In genomic region chr3:109341071-109341480, GRCm38 (mm10) we compare ENCODE assay signal across 8 mouse cellular contexts. TPM values are rescaled to one million over a fixed set of nuclear protein-coding genes. Genes with fewer than 3 reads are reported as not detected.
DNase-seq lines count a peak whose midpoint lies in the region; ATAC-seq lines count a peak whose summit lies in the region.

No protein-coding gene starts in this region.

- H3K9ac ChIP-seq in forebrain, embryonic 13.5 days = peak overlapping the region; percentile 79
- peak overlapping the region; percentile 56 for H3K9ac ChIP-seq in liver, embryonic 13.5 days
- peak overlapping the region; percentile 50 for H3K9ac ChIP-seq in stomach, embryonic 14.5 days (replicated peaks; ENCODE audit: low read depth, low read length)

- under 1% methylated on average over 18 of the region's 18 CpGs for WGBS in forebrain, embryonic 13.5 days
- WGBS in liver, embryonic 13.5 days (ENCODE audit: insufficient replicate concordance) = under 1% methylated on average over 18 of the region's 18 CpGs
- WGBS in stomach, embryonic 14.5 days = under 1% methylated on average over 18 of the region's 18 CpGs

- peak overlapping the region; percentile 61 for H3K27ac ChIP-seq in forebrain, embryonic 13.5 days
- peak overlapping the region; percentile 58 for H3K27ac ChIP-seq in liver, embryonic 13.5 days
- H3K27ac ChIP-seq in stomach, embryonic 14.5 days (ENCODE audit: low read length) = peak overlapping the region; percentile 66; the same call in 1 of the 2 replicates

- no peak for ATAC-seq in erythroblast, adult 5-6 weeks (replicated peaks; ENCODE audit: low FRiP score, poor library complexity, severe bottlenecking)
- ATAC-seq in forebrain, embryonic 13.5 days = no peak; the same call in none of the 2 replicates
- no peak for ATAC-seq in liver, embryonic 13.5 days (ENCODE audit: low read depth)
- no peak for ATAC-seq in stomach, embryonic 14.5 days (ENCODE audit: insufficient number of reproducible peaks, insufficient read depth, low FRiP score, low read depth)

- peaks cover 5% of the 10 kb centered on the region for H3K4me1 ChIP-seq in erythroblast, embryonic 14.5 days (ENCODE audit: control insufficient read depth)
- peaks cover 10% of the 10 kb centered on the region; the same call in 1 of the 2 replicates for H3K4me1 ChIP-seq in forebrain, embryonic 13.5 days
- peaks cover 14% of the 10 kb centered on the region for H3K4me1 ChIP-seq in liver, embryonic 13.5 days (replicated peaks)
- H3K4me1 ChIP-seq in stomach, embryonic 14.5 days (ENCODE audit: control insufficient read depth, insufficient read depth, low read length) = 0 out of 2 replicates have a peak, but pooled peaks cover 3% of the 10 kb centered on the region

- no peaks in the 10 kb centered on the region for H3K36me3 ChIP-seq in erythroblast, embryonic 14.5 days (ENCODE audit: control insufficient read depth)
- H3K36me3 ChIP-seq in forebrain, embryonic 13.5 days (ENCODE audit: poor library complexity, severe bottlenecking) = no peaks in the 10 kb centered on the region
- H3K36me3 ChIP-seq in liver, embryonic 13.5 days = no peaks in the 10 kb centered on the region
- no peaks in the 10 kb centered on the region for H3K36me3 ChIP-seq in stomach, embryonic 14.5 days (ENCODE audit: control insufficient read depth, insufficient read depth, low read length)

- no peaks in the 10 kb centered on the region for H3K9me3 ChIP-seq in erythroblast, embryonic 14.5 days (ENCODE audit: control insufficient read depth, low read length)
- no peaks in the 10 kb centered on the region for H3K9me3 ChIP-seq in forebrain, embryonic 13.5 days (replicated peaks)
- H3K9me3 ChIP-seq in liver, embryonic 13.5 days (replicated peaks) = no peaks in the 10 kb centered on the region
- H3K9me3 ChIP-seq in stomach, embryonic 14.5 days (ENCODE audit: control insufficient read depth, low read depth, low read length) = no peaks in the 10 kb centered on the region

- H3K4me2 ChIP-seq in forebrain, embryonic 13.5 days = peak overlapping the region; percentile 83
- peak overlapping the region; percentile 77 for H3K4me2 ChIP-seq in liver, embryonic 13.5 days
- H3K4me2 ChIP-seq in stomach, embryonic 14.5 days (replicated peaks; ENCODE audit: low read depth, low read length) = peak overlapping the region; percentile 94

- peak overlapping the region; percentile 45 for H3K4me3 ChIP-seq in erythroblast, embryonic 14.5 days (replicated peaks)
- peak overlapping the region; percentile 72 for H3K4me3 ChIP-seq in forebrain, embryonic 13.5 days
- peak overlapping the region; percentile 64 for H3K4me3 ChIP-seq in liver, embryonic 13.5 days (replicated peaks)
- peak overlapping the region; percentile 63 for H3K4me3 ChIP-seq in stomach, embryonic 14.5 days (ENCODE audit: low read depth, low read length)

- peak; percentile 70 for DNase-seq in 3134 (ENCODE audit: extremely low read depth, insufficient read length, low spot score)
- DNase-seq in liver, embryonic 13.5 days = peak; percentile 7
- no peak for DNase-seq in ovary, postnatal 14 days (ENCODE audit: low spot score)
- no peak for DNase-seq in layer of hippocampus, postnatal 36 days

- H3K27me3 ChIP-seq in erythroblast, embryonic 14.5 days (ENCODE audit: control insufficient read depth) = peaks cover 44% of the 10 kb centered on the region
- peaks cover 10% of the 10 kb centered on the region for H3K27me3 ChIP-seq in forebrain, embryonic 13.5 days
- H3K27me3 ChIP-seq in liver, embryonic 13.5 days = peaks cover 41% of the 10 kb centered on the region
- 0 out of 2 replicates have a peak, but pooled peaks cover 5% of the 10 kb centered on the region for H3K27me3 ChIP-seq in stomach, embryonic 14.5 days (ENCODE audit: control insufficient read depth, insufficient read depth, low read length)

RNA-seq across cellular contexts. Expression of gene Vav3, which starts 0.6 kb away (rescaled TPM):
- not detected in 2 replicates for polyA plus RNA-seq in erythroblast, embryonic 14.5 days (2012)
- total RNA-seq in erythroblast, adult 5-6 weeks (2015; ENCODE audit: low replicate concordance) = 6.5 and 25.7 TPM in 2 replicates
- total RNA-seq in erythroblast, adult 5-6 weeks (2017; ENCODE audit: low replicate concordance) = 13.2 and 15.5 TPM in 2 replicates
- polyA plus RNA-seq in forebrain, embryonic 13.5 days (2015; fragmentation: Nextera tagmentation; extraction: Ambion mirVana) = 6.5 and 10.1 TPM in 2 replicates
- 3.6 and 3.7 TPM in 2 replicates for polyA plus RNA-seq in liver, embryonic 13.5 days (2015; fragmentation: Nextera tagmentation; extraction: Ambion mirVana)
- 16.3 and 18.4 TPM in 2 replicates for polyA plus RNA-seq in stomach, embryonic 14.5 days (2014; fragmentation: Nextera tagmentation; extraction: Ambion mirVana)
- 10 to 100 TPM; 14.1 to 16.2 TPM for total RNA-seq in layer of hippocampus, postnatal 36 days (2021)

Comparison
In these comparisons a context has a peak if more than half of its experiments do, and no peak if none do; other contexts are left out.
1. DNase-seq: peak in 3134 (single experiment) and liver, embryonic 13.5 days (single experiment); none in ovary, postnatal 14 days (single experiment) and layer of hippocampus, postnatal 36 days (0 of 2).
2. Peak in every context shown above with its lines, with median percentiles within 50 percentile points of each other: H3K4me3 ChIP-seq, H3K27ac ChIP-seq, H3K4me2 ChIP-seq and H3K9ac ChIP-seq.